Mouse (Mus musculus): Measurements from ENCODE around the gene Gm10295.

DNA sequence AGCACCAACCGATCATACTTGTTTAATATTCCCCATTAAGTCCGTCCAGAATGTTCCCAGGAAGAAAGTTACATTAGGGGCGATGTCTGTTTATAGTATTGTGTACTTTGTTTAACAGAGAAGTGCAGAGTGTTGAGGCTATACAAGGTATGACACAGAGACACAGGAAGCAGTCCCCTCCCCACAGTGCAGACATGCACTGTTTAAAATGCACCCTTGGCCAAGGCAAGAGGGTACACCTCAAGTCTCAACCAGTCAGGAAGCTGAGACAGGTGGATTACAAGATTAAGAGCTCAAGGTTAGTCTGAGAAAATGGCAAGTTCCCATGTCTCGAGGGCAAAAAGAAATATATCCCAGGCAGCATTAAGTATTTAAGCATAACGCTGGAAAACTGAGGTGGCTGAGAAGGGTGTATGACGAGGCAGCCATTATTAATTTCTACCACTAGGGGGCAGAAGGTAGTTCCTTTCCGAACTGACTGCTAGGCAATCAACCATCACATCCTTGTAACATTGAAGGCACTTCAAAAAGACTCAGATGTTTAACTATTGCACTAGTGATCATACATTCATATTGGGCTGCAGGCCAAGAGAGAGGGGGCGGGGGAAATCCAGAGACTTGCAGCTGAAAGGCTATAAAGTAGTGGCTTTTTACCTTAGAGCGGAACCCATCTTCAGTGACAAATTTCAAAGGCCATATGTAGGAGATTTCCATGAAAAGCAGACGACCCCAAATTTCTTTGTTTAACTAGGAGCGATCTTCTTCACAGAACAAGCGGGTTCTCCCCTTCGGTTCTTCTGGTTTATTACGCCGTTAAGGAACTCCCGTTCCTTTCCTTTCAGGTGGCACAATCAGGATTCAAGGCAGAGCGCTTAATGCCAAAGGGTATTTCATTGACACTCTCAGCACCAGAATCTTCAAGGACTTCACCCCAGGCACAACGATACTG lies 27.8 kb upstream of the Gm10295 start:
- no peak for TF ChIP-seq FLI1 (IDR thresholded peaks at IDR 0.05; ENCODE audit: low read length)
- no peak for TF ChIP-seq GATA1 (IDR thresholded peaks at IDR 0.05; ENCODE audit: borderline replicate concordance, low read length)

Measured in megakaryocyte, embryonic 14.5 days (primary cell).